Mouse (Mus musculus): ENCODE measurements around the gene C1qtnf5.

Gene C1qtnf5

GRCm38 (mm10) chr9:44130034-44130433 is 23.0 kb downstream of the C1qtnf5 start:
- DNase-seq (ENCODE audit: low read depth, low spot score) = no peak

GRCm38 (mm10) chr9:44130581-44131275 is 23.7 kb downstream of the C1qtnf5 start:
- DNase-seq (ENCODE audit: low read depth, low spot score) = no peak

GRCm38 (mm10) chr9:44131276-44131590 is 24.2 kb downstream of the C1qtnf5 start:
- no peak for DNase-seq (ENCODE audit: low read depth, low spot score)

GRCm38 (mm10) chr9:44132200-44132599 is 25.2 kb downstream of the C1qtnf5 start:
- no peak for DNase-seq (ENCODE audit: low read depth, low spot score)

- no peak for DNase-seq (ENCODE audit: low read depth, low spot score)
These were observed 26.2 kb downstream of the C1qtnf5 start for GRCm38 (mm10) chr9:44133287-44133686.

- DNase-seq (ENCODE audit: low read depth, low spot score) = no peak
These were observed 27.2 kb downstream of the C1qtnf5 start, which contains the start of gene Mcam for GRCm38 (mm10) chr9:44134101-44134850. TSS of gene Mcam (plus strand) at chr9:44134469.

- no peak for DNase-seq (ENCODE audit: low read depth, low spot score)
These were observed 28.0 kb downstream of the C1qtnf5 start for GRCm38 (mm10) chr9:44134851-44135730.

- DNase-seq (ENCODE audit: low read depth, low spot score) = no peak
These were observed 28.8 kb downstream of the C1qtnf5 start for GRCm38 (mm10) chr9:44135731-44136411.

- no peak for DNase-seq (ENCODE audit: low read depth, low spot score)
These were observed 30.8 kb downstream of the C1qtnf5 start for GRCm38 (mm10) chr9:44137846-44138245.

- no peak for DNase-seq (ENCODE audit: low read depth, low spot score)
These were observed 34.9 kb downstream of the C1qtnf5 start for GRCm38 (mm10) chr9:44141951-44142350.

GRCm38 (mm10) chr9:44143421-44143820 is 36.4 kb downstream of the C1qtnf5 start:
- no peak for DNase-seq (ENCODE audit: low read depth, low spot score)

GRCm38 (mm10) chr9:44144023-44144717 is 37.1 kb downstream of the C1qtnf5 start:
- DNase-seq (ENCODE audit: low read depth, low spot score) = no peak

- no peak for DNase-seq (ENCODE audit: low read depth, low spot score)
These were observed 37.6 kb downstream of the C1qtnf5 start for GRCm38 (mm10) chr9:44144718-44145060.

- no peak for DNase-seq (ENCODE audit: low read depth, low spot score)
These were observed 40.2 kb downstream of the C1qtnf5 start for GRCm38 (mm10) chr9:44147290-44147689.
